Mouse (Mus musculus) liver, adult 2 months (tissue): ENCODE data around the gene Chrm1.

Experiments
- CTCF ChIP-seq: fragments of 200-500 bp; IDR thresholded peaks from 2 replicates; pipeline ENCODE4 v1.5.1; 2011; ENCODE audit warnings: low read depth, low read length, control low read depth
- POLR2A ChIP-seq: fragments of 200-500 bp; IDR thresholded peaks from 2 replicates; pipeline ENCODE4 v1.6.1; 2011; ENCODE audit warnings: low read length, control low read depth; ENCODE audit not compliant: insufficient read depth; ENCODE audit errors: extremely low read depth

- no peak for TF ChIP-seq POLR2A
- no peak for TF ChIP-seq CTCF
Measured at GRCm38 (mm10) chr19:8642086-8642485, 21.5 kb upstream of the Chrm1 start.
